Mouse (Mus musculus): ENCODE measurements at regions not wholly inside any gene's neighbourhood (a gene's known extent, or its start where the extent isn't known, plus 50 kb on each side); places are given as distances from the start of the nearest gene placed in this dataset.

DNA sequence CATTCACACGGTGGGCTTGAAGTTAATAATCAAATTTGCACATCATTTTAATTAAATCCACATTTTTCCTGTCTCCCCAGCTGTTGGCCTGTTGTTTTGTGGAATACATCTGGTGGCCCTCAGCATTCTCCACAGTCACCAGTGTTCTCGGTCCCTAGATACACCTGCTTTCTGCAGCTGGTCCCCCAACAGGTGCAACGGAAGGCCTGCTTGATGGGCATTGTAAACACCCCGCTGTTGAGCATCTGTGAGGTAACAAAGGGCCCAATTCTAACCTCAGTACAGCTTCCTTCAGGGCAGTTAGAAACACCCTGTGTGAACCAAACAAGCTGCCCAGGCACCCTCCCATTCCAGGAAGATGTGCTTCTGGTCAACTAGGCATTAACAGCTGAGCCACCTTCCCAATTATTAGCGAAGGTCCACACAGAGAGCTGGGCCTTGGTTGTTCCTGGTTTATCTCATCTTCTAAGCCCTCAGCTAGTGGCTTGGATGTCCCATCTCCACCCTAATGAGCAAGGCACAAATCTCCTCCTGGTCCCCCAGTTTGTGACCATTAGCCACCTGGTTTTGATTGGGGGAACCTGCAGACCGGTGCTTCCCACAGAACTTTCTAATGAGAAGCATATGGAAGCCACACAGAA, 293.0 kb upstream of the Spred2 start:
- Histone ChIP-seq H3K36me3 (ENCODE audit: control insufficient read depth, insufficient read depth, low read length) (no peaks in the 10 kb centered on the region), H3K4me3 (replicated peaks; ENCODE audit: low read length) (no peak overlapping the region), H3K9ac (ENCODE audit: low read depth, low read length, severe bottlenecking) (no peak overlapping the region), H3K4me2 (replicated peaks; ENCODE audit: low read depth, low read length, severe bottlenecking) (no peak overlapping the region), H3K9me3 (ENCODE audit: control insufficient read depth, low read length) (no peaks in the 10 kb centered on the region), H3K27ac (replicated peaks; ENCODE audit: low read depth, low read length) (no peak overlapping the region), H3K27me3 (ENCODE audit: control insufficient read depth, insufficient read depth, low read length) (no peaks in the 10 kb centered on the region), H3K4me1 (ENCODE audit: control insufficient read depth, insufficient read depth, low read length) (0 out of 2 replicates have a peak, but pooled peaks cover 4% of the 10 kb centered on the region)
- 24% methylated on average over 6 of the region's 6 CpGs for WGBS
- peak; percentile 37 for DNase-seq (ENCODE audit: low spot score)
- ATAC-seq (ENCODE audit: low FRiP score, low read depth) = 0 out of 2 replicates have a peak, but pooled peaks have one; percentile 34
- no peak for TF ChIP-seq POLR2A (IDR thresholded peaks at IDR 0.05; ENCODE audit: borderline replicate concordance, extremely low read depth, insufficient read depth, insufficient read length)

GRCm38 (mm10) chr11:19632477-19632876, 291.7 kb upstream of the Spred2 start:
- H3K9me3 ChIP-seq (ENCODE audit: control insufficient read depth, low read length) = no peaks in the 10 kb centered on the region
- no peaks in the 10 kb centered on the region for H3K27me3 ChIP-seq (ENCODE audit: control insufficient read depth, insufficient read depth, low read length)
- 65% methylated on average over 5 of the region's 5 CpGs for WGBS
- no peak overlapping the region for H3K9ac ChIP-seq (ENCODE audit: low read depth, low read length, severe bottlenecking)
- TF ChIP-seq POLR2A (IDR thresholded peaks at IDR 0.05; ENCODE audit: borderline replicate concordance, extremely low read depth, insufficient read depth, insufficient read length) = no peak
- 0 out of 2 replicates have a peak, but pooled peaks cover 4% of the 10 kb centered on the region for H3K4me1 ChIP-seq (ENCODE audit: control insufficient read depth, insufficient read depth, low read length)
- no peak overlapping the region for H3K4me3 ChIP-seq (replicated peaks; ENCODE audit: low read length)
- H3K27ac ChIP-seq (replicated peaks; ENCODE audit: low read depth, low read length) = no peak overlapping the region
- H3K36me3 ChIP-seq (ENCODE audit: control insufficient read depth, insufficient read depth, low read length) = no peaks in the 10 kb centered on the region
- H3K4me2 ChIP-seq (replicated peaks; ENCODE audit: low read depth, low read length, severe bottlenecking) = no peak overlapping the region
- no peak for ATAC-seq (ENCODE audit: low FRiP score, low read depth)
- no peak for DNase-seq (ENCODE audit: low spot score)

DNA sequence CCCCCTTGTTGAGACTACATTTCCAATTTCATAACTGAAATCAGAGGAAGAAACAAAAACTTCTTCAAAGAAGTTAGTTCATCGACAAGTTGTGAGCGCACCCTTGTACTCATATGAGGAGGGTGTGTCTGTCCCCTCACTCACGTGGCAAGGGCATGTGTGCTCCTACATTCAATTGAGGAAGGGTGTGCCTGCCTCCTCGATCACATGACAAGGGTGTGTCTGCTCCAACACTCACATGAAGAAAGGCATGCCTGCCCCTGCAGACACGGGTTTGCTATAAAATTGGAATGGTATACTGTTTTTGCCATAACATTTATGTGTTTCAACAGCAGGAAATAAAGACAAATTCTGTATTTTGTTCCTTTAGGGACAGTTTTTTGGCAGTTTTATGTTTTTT, 290.6 kb upstream of the Spred2 start:
- no peak overlapping the region for H3K4me2 ChIP-seq (replicated peaks; ENCODE audit: low read depth, low read length, severe bottlenecking)
- ATAC-seq (ENCODE audit: low FRiP score, low read depth) = no peak
- H3K4me3 ChIP-seq (replicated peaks; ENCODE audit: low read length) = no peak overlapping the region
- no peak overlapping the region for H3K9ac ChIP-seq (ENCODE audit: low read depth, low read length, severe bottlenecking)
- WGBS = 77% methylated on average over 5 of the region's 5 CpGs
- H3K36me3 ChIP-seq (ENCODE audit: control insufficient read depth, insufficient read depth, low read length) = no peaks in the 10 kb centered on the region
- DNase-seq (ENCODE audit: low spot score) = no peak
- 0 out of 2 replicates have a peak, but pooled peaks cover 4% of the 10 kb centered on the region for H3K4me1 ChIP-seq (ENCODE audit: control insufficient read depth, insufficient read depth, low read length)
- no peak overlapping the region for H3K27ac ChIP-seq (replicated peaks; ENCODE audit: low read depth, low read length)
- no peak for TF ChIP-seq POLR2A (IDR thresholded peaks at IDR 0.05; ENCODE audit: borderline replicate concordance, extremely low read depth, insufficient read depth, insufficient read length)
- H3K9me3 ChIP-seq (ENCODE audit: control insufficient read depth, low read length) = no peaks in the 10 kb centered on the region
- no peaks in the 10 kb centered on the region for H3K27me3 ChIP-seq (ENCODE audit: control insufficient read depth, insufficient read depth, low read length)

- 0 out of 2 replicates have a peak overlapping the region, but pooled peaks have one; percentile 35 for H3K27ac ChIP-seq (replicated peaks; ENCODE audit: low read depth, low read length)
- no peaks in the 10 kb centered on the region for H3K9me3 ChIP-seq (ENCODE audit: control insufficient read depth, low read length)
- no peak overlapping the region for H3K4me2 ChIP-seq (replicated peaks; ENCODE audit: low read depth, low read length, severe bottlenecking)
- no peak for TF ChIP-seq POLR2A (IDR thresholded peaks at IDR 0.05; ENCODE audit: borderline replicate concordance, extremely low read depth, insufficient read depth, insufficient read length)
- WGBS = 46% methylated on average over 8 of the region's 8 CpGs
- no peaks in the 10 kb centered on the region for H3K36me3 ChIP-seq (ENCODE audit: control insufficient read depth, insufficient read depth, low read length)
- ATAC-seq (ENCODE audit: low FRiP score, low read depth) (no peak), DNase-seq (ENCODE audit: low spot score) (no peak)
- no peaks in the 10 kb centered on the region for H3K27me3 ChIP-seq (ENCODE audit: control insufficient read depth, insufficient read depth, low read length)
- no peak overlapping the region for H3K9ac ChIP-seq (ENCODE audit: low read depth, low read length, severe bottlenecking)
- no peak overlapping the region for H3K4me3 ChIP-seq (replicated peaks; ENCODE audit: low read length)
- H3K4me1 ChIP-seq (ENCODE audit: control insufficient read depth, insufficient read depth, low read length) = peaks cover 6% of the 10 kb centered on the region
Measured at GRCm38 (mm10) chr11:19641153-19641552, 283.0 kb upstream of the Spred2 start.

- no peaks in the 10 kb centered on the region for H3K9me3 ChIP-seq (ENCODE audit: control insufficient read depth, low read length)
- no peak for TF ChIP-seq POLR2A (IDR thresholded peaks at IDR 0.05; ENCODE audit: borderline replicate concordance, extremely low read depth, insufficient read depth, insufficient read length)
- H3K4me2 ChIP-seq (replicated peaks; ENCODE audit: low read depth, low read length, severe bottlenecking) = no peak overlapping the region
- no peak overlapping the region for H3K4me3 ChIP-seq (replicated peaks; ENCODE audit: low read length)
- peaks cover 6% of the 10 kb centered on the region for H3K4me1 ChIP-seq (ENCODE audit: control insufficient read depth, insufficient read depth, low read length)
- no peaks in the 10 kb centered on the region for H3K36me3 ChIP-seq (ENCODE audit: control insufficient read depth, insufficient read depth, low read length)
- DNase-seq (ENCODE audit: low spot score) (no peak), ATAC-seq (ENCODE audit: low FRiP score, low read depth) (no peak)
- H3K27ac ChIP-seq (replicated peaks; ENCODE audit: low read depth, low read length) = no peak overlapping the region
- 82% methylated on average over 7 of the region's 7 CpGs for WGBS
- H3K9ac ChIP-seq (ENCODE audit: low read depth, low read length, severe bottlenecking) = no peak overlapping the region
- no peaks in the 10 kb centered on the region for H3K27me3 ChIP-seq (ENCODE audit: control insufficient read depth, insufficient read depth, low read length)
Measured at GRCm38 (mm10) chr11:19644116-19644795, 279.9 kb upstream of the Spred2 start.
